Mouse (Mus musculus) stomach, embryonic 15.5 days (tissue): ENCODE data around the gene Prss43. TPM values are rescaled to one million over a fixed set of nuclear protein-coding genes. Genes with fewer than 3 reads are reported as not detected.
"Not testable (repeated sequence)": the region's sequence is repeated elsewhere in the genome, so short reads cannot be mapped to it uniquely, and the experiment has no call there.

ENCODE experiments used
- ATAC-seq: fragments of 200-750 bp; cut with Nextera tagmentation; 2 replicates; pipeline ENCODE4 v1.8.0; 2017; ENCODE audit warnings: low read depth, moderate number of reproducible peaks, moderate TSS enrichment; ENCODE audit not compliant: insufficient read depth, low FRiP score
- H3K27ac ChIP-seq: fragments of 300-500 bp; sonication (generic); 2 replicates; pipeline ENCODE4 v1.5.1; 2015; ENCODE audit warnings: mild to moderate bottlenecking, inconsistent platforms
- H3K27me3 ChIP-seq: fragments of 300-500 bp; sonication (generic); replicated peaks from 2 replicates; pipeline ENCODE4 v1.6.1; 2015; ENCODE audit warnings: inconsistent platforms
- H3K36me3 ChIP-seq: fragments of 300-500 bp; sonication (generic); 2 replicates; pipeline ENCODE4 v1.6.1; 2015; ENCODE audit warnings: inconsistent platforms
- H3K4me1 ChIP-seq: fragments of 300-500 bp; sonication (generic); 2 replicates; pipeline ENCODE4 v1.6.1; 2015; ENCODE audit warnings: inconsistent platforms
- H3K4me2 ChIP-seq: fragments of 300-500 bp; sonication (generic); 2 replicates; pipeline ENCODE4 v1.6.1; 2015; ENCODE audit warnings: mild to moderate bottlenecking, inconsistent platforms
- H3K4me3 ChIP-seq: fragments of 300-500 bp; sonication (generic); replicated peaks from 2 replicates; pipeline ENCODE4 v1.5.1; 2015; ENCODE audit warnings: inconsistent platforms
- H3K9ac ChIP-seq: fragments of 300-500 bp; sonication (generic); 2 replicates; pipeline ENCODE4 v1.6.1; 2015; ENCODE audit warnings: inconsistent platforms
- H3K9me3 ChIP-seq: fragments of 300-500 bp; sonication (generic); 2 replicates; pipeline ENCODE4 v1.6.1; 2016; ENCODE audit warnings: inconsistent platforms
- WGBS: fragments of 180-500 bp; shearing (Covaris S2); methylation state at CpG from one replicate; pipeline ENCODE4 v1.1.7; 2015; 5-methylcytosine and 5-hydroxymethylcytosine counted together
- polyA plus RNA-seq: library from polyadenylated mRNA; unstranded; fragments of >200 nt; fragmentation: Nextera tagmentation; extraction: Ambion mirVana; gene quantifications from 2 replicates; pipeline ENCODE4 v1.2.1, GENCODE M21; 2015

The Prss43 gene
- polyA plus RNA-seq, 1 experiment from 2014 or later = not detected

GRCm38 (mm10) chr9:110803294-110803693, 23.2 kb upstream of the Prss43 start:
- Histone ChIP-seq H3K27me3 (no peaks in the 10 kb centered on the region), H3K4me3 (no peak overlapping the region), H3K4me1 (no peaks in the 10 kb centered on the region), H3K9me3 (no peaks in the 10 kb centered on the region), H3K9ac (no peak overlapping the region), H3K4me2 (no peak overlapping the region), H3K27ac (no peak overlapping the region), H3K36me3 (no peaks in the 10 kb centered on the region)
- 59% methylated on average over 4 of the region's 4 CpGs for WGBS
- ATAC-seq = no peak

- no peak overlapping the region for H3K9ac ChIP-seq
- H3K27ac ChIP-seq = no peak overlapping the region
- no peak for ATAC-seq
- H3K9me3 ChIP-seq = no peaks in the 10 kb centered on the region
- no peaks in the 10 kb centered on the region for H3K4me1 ChIP-seq
- H3K36me3 ChIP-seq = no peaks in the 10 kb centered on the region
- no peaks in the 10 kb centered on the region for H3K27me3 ChIP-seq
- 74% methylated on average over 4 of the region's 4 CpGs for WGBS
- H3K4me2 ChIP-seq = no peak overlapping the region
- no peak overlapping the region for H3K4me3 ChIP-seq
Measured at GRCm38 (mm10) chr9:110810051-110810450, 16.4 kb upstream of the Prss43 start.

GRCm38 (mm10) chr9:110813789-110814188, 12.7 kb upstream of the Prss43 start, which contains the start of gene Prss44:
Gene Prss44, plus strand, starts transcription at chr9:110813994.
- no peaks in the 10 kb centered on the region for H3K27me3 ChIP-seq
- no peak within 1 kb of the TSS for H3K4me3 ChIP-seq
- no peaks in the 10 kb centered on the region for H3K4me1 ChIP-seq
- H3K27ac ChIP-seq = no peak within 1 kb of the TSS
- no peak for ATAC-seq
- no peak within 1 kb of the TSS for H3K9ac ChIP-seq
- no peaks in the 10 kb centered on the region for H3K36me3 ChIP-seq
- H3K4me2 ChIP-seq = no peak within 1 kb of the TSS
- no peaks in the 10 kb centered on the region for H3K9me3 ChIP-seq
- 57% methylated on average over 18 of the region's 18 CpGs for WGBS

GRCm38 (mm10) chr9:110820546-110820945, 5.9 kb upstream of the Prss43 start:
- not testable (repeated sequence) for H3K27me3 ChIP-seq, H3K4me1 ChIP-seq, H3K27ac ChIP-seq, H3K9me3 ChIP-seq, H3K4me3 ChIP-seq, H3K4me2 ChIP-seq, H3K9ac ChIP-seq, H3K36me3 ChIP-seq, ATAC-seq

GRCm38 (mm10) chr9:110821436-110821835, 5.1 kb upstream of the Prss43 start:
- no peaks in the 10 kb centered on the region for H3K4me1 ChIP-seq
- no peak overlapping the region for H3K9ac ChIP-seq
- H3K27ac ChIP-seq = no peak overlapping the region
- no peaks in the 10 kb centered on the region for H3K36me3 ChIP-seq
- WGBS = 75% methylated on average over 7 of the region's 7 CpGs
- H3K27me3 ChIP-seq = no peaks in the 10 kb centered on the region
- no peaks in the 10 kb centered on the region for H3K9me3 ChIP-seq
- no peak overlapping the region for H3K4me2 ChIP-seq
- ATAC-seq = no peak
- no peak overlapping the region for H3K4me3 ChIP-seq

- no peak overlapping the region for H3K9ac ChIP-seq
- ATAC-seq = no peak
- 71% methylated on average over 4 of the region's 4 CpGs for WGBS
- H3K4me3 ChIP-seq = no peak overlapping the region
- no peak overlapping the region for H3K27ac ChIP-seq
- no peak overlapping the region for H3K4me2 ChIP-seq
- H3K9me3 ChIP-seq = no peaks in the 10 kb centered on the region
- H3K27me3 ChIP-seq = no peaks in the 10 kb centered on the region
- no peaks in the 10 kb centered on the region for H3K4me1 ChIP-seq
- H3K36me3 ChIP-seq = no peaks in the 10 kb centered on the region
Measured at GRCm38 (mm10) chr9:110825426-110825825, 1.1 kb upstream of the Prss43 start.

- H3K4me3 ChIP-seq = no peak overlapping the region
- no peak overlapping the region for H3K4me2 ChIP-seq
- no peaks in the 10 kb centered on the region for H3K4me1 ChIP-seq
- no peak overlapping the region for H3K9ac ChIP-seq
- H3K27me3 ChIP-seq = no peaks in the 10 kb centered on the region
- H3K36me3 ChIP-seq = no peaks in the 10 kb centered on the region
- H3K27ac ChIP-seq = no peak overlapping the region
- 60% methylated on average over 7 of the region's 7 CpGs for WGBS
- no peaks in the 10 kb centered on the region for H3K9me3 ChIP-seq
- no peak for ATAC-seq
Measured at GRCm38 (mm10) chr9:110825832-110826231, 658 bp upstream of the Prss43 start.

GRCm38 (mm10) chr9:110833021-110833420, 6.5 kb downstream of the Prss43 start:
- no peak overlapping the region for H3K9ac ChIP-seq
- H3K36me3 ChIP-seq = no peaks in the 10 kb centered on the region
- no peak for ATAC-seq
- WGBS = 74% methylated on average over 5 of the region's 5 CpGs
- H3K4me1 ChIP-seq = no peaks in the 10 kb centered on the region
- no peaks in the 10 kb centered on the region for H3K9me3 ChIP-seq
- no peak overlapping the region for H3K4me2 ChIP-seq
- H3K27ac ChIP-seq = no peak overlapping the region
- no peaks in the 10 kb centered on the region for H3K27me3 ChIP-seq
- no peak overlapping the region for H3K4me3 ChIP-seq

GRCm38 (mm10) chr9:110834411-110834810, 7.9 kb downstream of the Prss43 start, which contains the start of gene Prss45:
Gene Prss45, plus strand, starts transcription at chr9:110834588.
- no peak within 1 kb of the TSS; the same call in 1 of the 2 replicates for H3K4me2 ChIP-seq
- ATAC-seq = no peak

GRCm38 (mm10) chr9:110834961-110835360, 8.5 kb downstream of the Prss43 start:
- no peak overlapping the region for H3K4me3 ChIP-seq
- H3K27me3 ChIP-seq = no peaks in the 10 kb centered on the region
- WGBS = 36% methylated on average over 10 of the region's 10 CpGs
- no peaks in the 10 kb centered on the region for H3K36me3 ChIP-seq
- ATAC-seq = no peak
- H3K4me2 ChIP-seq = no peak overlapping the region; the same call in 1 of the 2 replicates
- H3K9me3 ChIP-seq = no peaks in the 10 kb centered on the region
- no peak overlapping the region for H3K9ac ChIP-seq
- no peaks in the 10 kb centered on the region for H3K4me1 ChIP-seq
- H3K27ac ChIP-seq = no peak overlapping the region

More at GRCm38 (mm10) chr9:110834411-110834810, 7.9 kb downstream of the Prss43 start, which contains the start of gene Prss45:
- H3K9ac ChIP-seq = no peak within 1 kb of the TSS
- 74% methylated on average over 19 of the region's 19 CpGs for WGBS
- H3K4me3 ChIP-seq = no peak within 1 kb of the TSS
- H3K27ac ChIP-seq = no peak within 1 kb of the TSS
- H3K9me3 ChIP-seq = no peaks in the 10 kb centered on the region
- no peaks in the 10 kb centered on the region for H3K36me3 ChIP-seq
- H3K27me3 ChIP-seq = no peaks in the 10 kb centered on the region
- no peaks in the 10 kb centered on the region for H3K4me1 ChIP-seq

GRCm38 (mm10) chr9:110836112-110836511, 9.6 kb downstream of the Prss43 start:
- H3K36me3 ChIP-seq = no peaks in the 10 kb centered on the region
- H3K27ac ChIP-seq = no peak overlapping the region
- no peak overlapping the region for H3K4me2 ChIP-seq
- 64% methylated on average over 2 of the region's 2 CpGs for WGBS
- no peaks in the 10 kb centered on the region for H3K4me1 ChIP-seq
- no peak for ATAC-seq
- no peaks in the 10 kb centered on the region for H3K27me3 ChIP-seq
- no peak overlapping the region for H3K9ac ChIP-seq
- no peaks in the 10 kb centered on the region for H3K9me3 ChIP-seq
- no peak overlapping the region for H3K4me3 ChIP-seq

GRCm38 (mm10) chr9:110840905-110841304, 14.4 kb downstream of the Prss43 start:
- Histone ChIP-seq H3K4me1 (no peaks in the 10 kb centered on the region), H3K4me3 (no peak overlapping the region), H3K9ac (no peak overlapping the region), H3K27ac (no peak overlapping the region), H3K27me3 (no peaks in the 10 kb centered on the region), H3K36me3 (no peaks in the 10 kb centered on the region), H3K9me3 (no peaks in the 10 kb centered on the region), H3K4me2 (no peak overlapping the region)
- ATAC-seq = no peak
- WGBS = 81% methylated on average over 6 of the region's 6 CpGs

- H3K27me3 ChIP-seq = no peaks in the 10 kb centered on the region
- 50% methylated on average over 2 of the region's 2 CpGs for WGBS
- ATAC-seq = no peak
- H3K36me3 ChIP-seq = no peaks in the 10 kb centered on the region
- H3K4me2 ChIP-seq = no peak overlapping the region
- H3K9ac ChIP-seq = no peak overlapping the region
- H3K4me1 ChIP-seq = no peaks in the 10 kb centered on the region
- no peak overlapping the region for H3K4me3 ChIP-seq
- no peaks in the 10 kb centered on the region for H3K9me3 ChIP-seq
- H3K27ac ChIP-seq = no peak overlapping the region
Measured at GRCm38 (mm10) chr9:110841438-110841837, 14.9 kb downstream of the Prss43 start.
